Mouse (Mus musculus): ENCODE data around the gene Etfrf1.
A peak's percentile ranks its signal among the peaks of the same experiment; 100 is the strongest.

Etfrf1 gene

DNA sequence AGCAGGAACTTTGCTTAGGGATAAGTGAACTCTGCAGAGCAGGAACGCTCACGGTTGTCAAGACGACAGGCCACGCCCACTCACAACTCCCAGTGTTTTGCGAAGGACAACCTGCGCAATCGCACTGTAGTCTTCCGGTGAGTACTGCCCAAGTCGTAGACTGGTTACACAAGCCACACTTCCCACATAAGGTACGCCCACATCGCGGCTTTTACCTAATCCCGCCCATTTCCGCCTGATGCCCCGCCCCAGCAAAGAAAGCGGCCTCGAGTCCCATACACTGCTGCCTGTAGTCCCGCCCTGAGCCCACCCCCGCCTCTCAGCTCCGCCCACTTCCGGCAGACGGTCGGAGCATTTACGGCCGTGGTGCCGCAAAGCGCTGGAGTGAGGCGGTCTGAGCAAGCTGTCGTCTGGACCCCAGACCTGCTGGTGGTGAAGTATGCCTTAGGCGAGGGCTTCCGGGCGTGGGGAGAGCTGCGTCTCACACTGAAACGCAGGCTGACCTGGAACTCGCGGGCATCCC is at the start of gene Etfrf1, which contains the start of gene Casc1:
Gene Etfrf1, plus strand, starts transcription at position 319 of the 523 bp plus-strand sequence.
Gene Casc1, minus strand, starts transcription at position 190 of the 523 bp plus-strand sequence.
- peak; percentile 99 to 100 for DNase-seq

DNA sequence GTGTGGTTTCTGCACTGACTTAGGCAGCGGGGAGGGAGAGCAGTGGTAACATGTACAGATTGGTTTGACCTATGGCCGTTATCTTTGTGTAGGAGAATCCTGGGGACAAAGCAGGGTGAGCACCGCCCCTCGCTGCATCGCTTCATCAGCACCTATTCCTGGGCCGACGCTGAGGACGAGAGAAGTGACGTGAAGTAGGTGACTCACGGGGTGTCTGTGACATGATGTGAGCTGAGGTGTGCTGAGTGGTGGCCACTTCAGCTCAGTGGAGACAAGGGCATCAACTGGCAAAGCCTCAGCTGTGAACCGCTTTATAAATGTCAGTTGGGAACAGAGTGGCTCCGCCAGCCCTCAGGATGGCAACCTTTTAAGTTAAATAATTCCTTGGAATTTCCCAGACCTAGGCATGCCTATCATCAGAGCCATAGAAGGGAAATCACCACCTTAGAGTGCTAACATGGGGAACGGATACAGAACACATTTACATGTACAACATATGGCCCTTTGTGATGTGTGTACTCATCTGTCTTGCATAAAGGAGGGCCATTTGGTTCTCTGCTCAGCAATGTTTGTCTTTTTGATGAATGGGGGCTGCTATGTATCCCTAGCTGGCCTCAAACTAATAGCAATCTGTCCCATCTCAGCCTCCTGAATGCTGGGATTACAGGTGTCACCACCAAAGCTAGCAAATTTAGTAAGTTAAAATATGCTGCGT is 38.9 kb upstream of the Etfrf1 start:
- no peak for DNase-seq

DNA sequence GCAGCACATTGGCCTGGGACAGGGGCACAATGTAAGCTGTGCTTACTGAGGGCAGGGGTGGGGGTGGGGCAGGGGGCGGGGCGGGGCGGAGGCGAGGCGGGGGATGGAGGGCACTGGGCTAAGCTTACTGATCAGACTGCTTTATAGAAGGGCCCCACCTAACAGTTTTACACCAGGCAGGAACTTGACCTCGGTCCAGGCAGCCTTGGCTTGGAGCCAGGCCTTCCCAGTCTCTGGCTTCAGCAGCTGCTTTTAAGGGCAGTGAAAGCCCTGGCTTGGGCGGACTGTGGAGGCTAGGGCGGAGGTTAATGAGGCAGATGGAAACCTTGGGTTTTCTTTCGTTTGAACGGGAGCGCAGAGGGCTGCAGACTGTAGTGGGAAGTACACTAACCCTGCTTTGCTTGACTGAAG is 37.1 kb upstream of the Etfrf1 start:
- peak; percentile 85 to 88 for DNase-seq

DNA sequence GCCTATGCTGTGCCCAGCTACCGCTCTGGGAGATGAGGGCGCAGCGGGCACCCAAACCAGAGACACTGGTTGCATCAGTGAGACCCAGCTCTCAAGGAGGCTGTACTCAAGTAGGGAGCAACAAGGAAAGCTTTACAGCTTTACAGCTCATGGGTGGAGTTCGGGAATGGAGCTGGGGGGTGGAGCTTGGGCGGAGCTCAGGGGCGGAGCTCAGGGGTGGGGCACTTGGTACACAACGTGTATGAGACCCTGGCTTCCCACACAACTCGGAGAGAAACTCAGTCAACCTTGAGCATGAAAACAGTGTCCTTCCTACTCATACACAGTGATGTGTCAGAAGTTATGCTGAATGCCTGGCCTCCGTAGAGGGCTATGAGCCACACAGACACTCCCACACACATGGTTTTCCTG is 35.4 kb upstream of the Etfrf1 start:
- peak; percentile 39 to 40 for DNase-seq

DNA sequence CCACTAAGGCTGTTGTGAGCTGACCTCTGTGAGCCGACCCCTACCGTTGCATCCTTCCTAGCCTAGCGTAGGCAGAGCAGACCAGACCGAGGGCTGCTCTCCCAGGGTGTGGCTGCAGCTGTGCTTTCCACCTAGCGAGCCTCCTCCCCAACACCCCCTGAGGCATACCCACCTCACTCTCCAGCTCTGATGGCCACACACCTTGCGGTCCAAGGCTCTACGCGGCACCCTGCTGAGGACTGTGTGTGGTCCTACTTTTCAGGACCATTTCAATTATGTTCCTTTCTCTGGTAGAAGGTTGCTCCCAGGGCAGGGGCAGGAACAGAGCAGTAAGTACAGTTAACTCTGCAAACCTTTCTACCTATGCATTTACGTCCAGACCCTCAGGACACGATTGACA is 34.5 kb upstream of the Etfrf1 start:
- no peak for DNase-seq

DNA sequence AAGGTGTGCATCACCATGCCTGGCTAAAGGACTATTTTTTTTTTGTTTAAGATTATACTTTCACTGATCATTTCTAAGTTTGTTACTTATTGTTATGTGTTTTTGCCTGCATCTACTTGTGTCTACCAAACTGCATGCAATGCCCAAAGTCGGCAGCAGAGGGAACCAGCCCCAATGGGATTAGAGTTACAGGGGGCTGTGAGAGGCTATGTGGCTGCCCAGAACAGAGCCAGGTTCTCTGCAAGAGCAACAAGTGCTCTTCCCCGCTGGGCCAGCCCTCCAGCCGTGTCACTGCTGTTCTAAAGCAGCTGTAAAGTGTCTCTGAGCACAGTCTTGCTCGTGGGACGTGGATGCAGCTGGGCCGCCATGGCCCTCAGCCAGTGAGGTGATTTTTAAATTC is 31.3 kb upstream of the Etfrf1 start:
- peak; percentile 59 to 71 for DNase-seq

DNA sequence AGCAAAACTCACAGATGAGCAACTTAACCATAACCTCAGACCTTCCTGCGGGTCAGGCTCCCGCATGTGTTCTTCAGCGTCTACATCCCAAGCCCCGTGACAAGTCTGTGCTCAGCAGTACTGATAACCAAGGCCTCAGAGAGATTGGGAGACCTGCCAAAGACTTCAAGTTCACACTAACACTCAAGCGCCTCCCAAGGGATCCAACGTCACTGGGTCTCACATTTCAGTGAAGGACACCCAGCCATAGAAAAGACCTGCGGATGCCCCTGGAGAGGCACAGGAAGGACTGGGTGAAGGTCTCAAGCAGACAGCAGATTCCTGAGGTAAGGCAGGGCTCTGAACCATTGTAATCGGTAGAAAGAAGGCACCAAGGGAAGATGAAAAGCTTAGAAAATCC is 28.9 kb upstream of the Etfrf1 start:
- peak; percentile 41 to 46 for DNase-seq

DNA sequence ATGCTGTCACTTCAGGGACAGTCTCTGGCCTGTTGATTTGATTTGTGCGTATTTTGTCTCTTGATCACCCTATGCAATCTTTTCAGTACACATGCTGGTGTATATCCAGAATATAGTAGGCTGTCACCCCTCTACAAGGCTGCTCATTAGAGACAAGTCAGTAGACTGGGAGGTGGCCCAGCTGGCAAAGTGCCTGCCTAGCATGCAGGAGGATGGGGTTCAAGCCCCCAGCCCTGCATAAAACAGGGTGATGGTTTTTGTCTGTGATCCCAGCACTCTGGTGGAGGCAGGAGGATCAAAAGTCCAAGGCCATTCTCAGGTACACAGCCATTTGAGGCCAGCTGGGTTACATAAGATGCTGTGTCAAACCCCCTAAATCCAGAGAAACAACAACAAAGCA is 24.8 kb upstream of the Etfrf1 start:
- no peak for DNase-seq

DNA sequence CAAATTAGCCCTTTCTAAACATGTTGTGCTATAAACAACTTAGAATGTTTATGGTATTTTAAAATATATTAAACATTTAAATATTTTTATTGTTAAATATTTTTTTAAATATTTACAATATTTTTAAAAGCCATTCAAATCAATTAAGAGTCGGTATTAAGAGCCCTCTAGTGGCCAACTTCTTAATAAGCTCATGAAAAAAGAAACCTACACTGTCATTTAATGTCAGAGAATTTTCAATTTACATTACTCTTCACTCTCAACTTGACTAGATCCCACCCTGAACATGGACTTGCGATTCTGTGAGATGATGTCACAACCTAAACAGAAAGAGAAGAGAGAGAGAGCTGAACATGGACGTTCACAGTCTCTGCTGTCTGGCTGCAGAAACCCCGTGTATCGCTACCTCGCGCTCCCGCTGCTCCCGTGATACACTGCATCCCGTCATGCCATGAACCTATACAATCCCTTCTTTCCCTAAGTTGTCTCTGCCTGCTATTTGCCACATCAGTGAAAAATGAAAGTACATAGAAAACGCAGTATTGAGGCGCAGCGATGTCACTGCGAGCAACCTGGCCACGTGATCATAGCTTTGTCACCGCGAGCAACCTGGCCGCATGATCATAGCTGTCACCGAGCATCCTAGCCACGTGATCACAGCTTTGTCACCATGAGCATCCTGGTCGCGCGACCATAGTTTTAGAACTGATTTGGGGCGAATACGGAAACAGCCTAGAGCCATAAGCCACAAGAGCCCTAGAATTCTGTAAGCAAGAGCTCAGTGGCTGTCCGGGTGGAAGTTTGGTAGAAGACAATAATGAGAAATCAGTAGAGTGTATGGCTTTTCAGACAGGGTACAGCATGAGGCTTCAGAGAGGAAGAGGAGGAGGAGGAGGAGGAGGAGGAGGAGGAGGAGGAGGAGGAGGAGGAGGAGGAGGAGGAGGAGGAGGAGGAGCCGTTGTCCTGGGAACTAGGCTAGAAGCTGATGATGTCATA is 23.5 kb upstream of the Etfrf1 start:
- DNase-seq: peak in 1 of 2 experiments; percentile 28

DNA sequence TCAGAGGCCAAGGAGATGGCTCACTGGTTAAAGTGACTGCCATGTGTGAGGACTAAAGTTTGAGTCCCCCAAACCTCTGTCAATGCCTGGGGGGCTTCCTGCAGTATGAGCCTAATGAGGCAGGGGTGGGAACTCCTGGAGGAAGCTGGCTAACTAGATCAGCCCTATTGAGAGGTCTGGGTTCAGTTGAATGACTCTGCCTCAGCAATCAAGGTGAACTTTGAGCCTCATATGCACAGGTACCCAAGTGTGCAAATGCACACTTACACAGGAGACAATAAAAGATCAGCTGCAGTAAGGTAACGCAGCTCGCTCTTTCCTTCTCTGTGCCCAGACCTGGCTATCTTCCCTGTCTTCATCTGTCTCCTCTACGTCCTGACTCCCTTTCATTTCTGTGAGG is 17.9 kb upstream of the Etfrf1 start:
- no peak for DNase-seq

DNA sequence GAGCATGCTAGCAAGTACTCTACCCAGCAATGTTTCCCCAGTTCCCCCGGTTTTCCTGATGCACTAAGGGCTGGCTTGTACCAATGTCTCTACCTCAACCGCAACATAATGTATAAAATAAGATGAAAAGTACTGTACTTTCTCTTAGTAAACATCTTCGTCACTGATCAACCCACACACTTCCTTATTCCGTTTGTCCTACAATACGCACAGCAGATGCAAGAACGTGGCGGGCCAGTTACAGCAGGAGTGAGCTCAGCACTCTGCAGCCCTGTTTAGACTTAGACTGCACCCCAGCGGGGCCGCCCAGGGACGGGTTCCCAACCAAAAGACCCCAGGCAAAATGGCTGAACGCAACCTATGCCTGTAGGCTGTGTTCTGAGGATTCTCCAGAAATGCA is 17.5 kb upstream of the Etfrf1 start:
- no peak for DNase-seq

DNA sequence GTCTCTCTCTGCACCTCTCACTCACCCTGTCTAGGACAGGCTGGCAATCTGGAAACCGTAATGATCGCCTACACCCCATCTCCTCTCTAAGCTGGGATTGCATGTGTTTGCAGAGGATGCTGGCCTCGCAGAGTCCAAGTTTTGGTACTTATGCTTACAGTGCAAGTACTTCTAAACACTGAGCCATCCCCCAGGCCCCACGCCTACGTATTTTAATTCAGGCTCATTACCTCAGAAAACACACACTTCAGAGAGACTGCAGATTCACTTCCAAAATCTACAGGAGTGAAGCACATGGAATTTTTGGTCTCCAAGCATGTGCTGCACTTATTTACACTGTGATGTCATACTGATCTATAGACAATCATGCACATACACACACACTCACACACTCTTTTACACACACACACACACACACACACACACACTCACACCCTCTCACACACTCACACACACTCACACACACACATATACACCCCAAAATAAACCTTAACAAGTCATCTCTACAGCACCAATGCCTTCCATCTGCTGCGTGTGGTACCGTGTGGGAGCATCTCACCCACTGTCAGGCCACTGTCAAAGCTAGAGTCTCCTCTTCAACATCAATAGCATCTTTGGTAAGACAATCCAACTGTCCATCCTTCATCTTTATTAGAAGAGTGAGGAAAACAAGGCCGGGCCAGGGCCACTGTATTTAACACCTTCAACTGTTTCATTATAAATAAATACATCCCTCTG is 12.8 kb upstream of the Etfrf1 start:
- no peak for DNase-seq

DNA sequence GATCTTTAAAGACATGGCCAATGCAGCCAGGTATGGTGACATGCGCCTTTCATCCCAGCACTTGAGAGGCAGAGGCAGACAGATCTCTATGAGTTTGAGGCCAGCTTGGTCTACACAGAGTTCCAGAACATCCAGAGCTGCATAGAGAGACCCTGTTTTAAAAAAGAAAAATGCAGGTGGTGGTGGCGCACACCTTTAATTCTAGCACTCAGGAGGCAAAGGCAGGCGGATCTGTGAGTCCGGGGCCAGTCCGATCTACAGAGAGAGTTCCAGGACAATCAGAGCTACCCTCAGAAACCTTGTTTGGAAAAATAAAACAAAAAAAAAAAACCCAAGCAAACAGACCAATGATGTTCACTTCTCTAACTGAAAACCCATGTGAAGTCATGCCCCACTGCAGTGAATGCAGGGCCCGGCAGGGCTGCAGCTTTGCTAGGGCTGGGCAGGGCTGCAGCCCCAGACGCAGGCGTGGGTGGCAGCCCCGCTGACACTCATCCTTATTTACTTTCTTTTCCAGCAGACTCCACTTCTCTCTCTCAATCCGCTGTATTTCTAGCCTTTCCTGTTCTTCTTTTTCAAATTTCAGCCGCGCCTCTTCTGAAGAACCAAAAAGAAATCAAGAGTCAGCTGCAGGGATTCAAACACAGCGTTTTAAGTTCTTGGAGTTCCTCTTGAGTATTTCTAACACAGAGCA is 8.4 kb upstream of the Etfrf1 start:
- DNase-seq: no peak

DNA sequence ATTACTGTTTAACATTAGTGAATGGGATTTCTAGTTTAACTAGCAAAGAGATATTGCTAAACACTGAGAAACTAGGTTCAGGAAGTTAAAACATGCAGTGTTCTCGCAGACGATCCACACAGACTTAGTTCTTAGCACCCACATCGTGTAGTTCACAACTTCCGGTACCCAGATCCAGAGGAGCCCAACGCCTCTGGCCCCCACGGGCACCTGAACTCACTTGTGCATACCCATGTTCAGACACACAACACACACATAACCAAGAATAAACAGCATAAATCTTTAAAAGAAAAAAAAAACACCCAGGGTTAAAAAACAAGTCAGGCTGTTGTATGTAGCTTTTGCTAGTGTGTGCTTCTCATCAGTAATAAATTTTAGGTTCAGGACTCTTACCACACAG is 6.5 kb upstream of the Etfrf1 start:
- DNase-seq: no peak

DNA sequence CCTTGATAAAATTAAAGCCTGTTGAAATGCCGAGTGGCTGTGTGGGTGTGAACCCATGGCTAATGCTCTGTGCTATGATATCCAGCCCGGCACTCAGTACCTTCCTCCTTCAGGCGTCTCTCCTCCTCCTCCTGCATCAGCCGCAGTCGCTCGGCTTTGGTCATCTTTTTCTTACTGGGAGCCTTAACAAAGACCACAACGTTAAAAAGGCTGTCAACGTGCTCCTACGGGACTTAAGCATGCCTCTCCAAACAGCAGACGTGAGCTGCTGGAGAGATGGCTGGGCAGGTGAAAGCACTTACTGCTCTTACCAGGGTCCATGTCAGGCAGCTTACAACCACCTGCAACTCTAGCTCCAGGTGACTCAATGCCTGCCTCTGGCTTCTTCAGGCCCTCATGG is 5.8 kb upstream of the Etfrf1 start:
- DNase-seq: no peak

DNA sequence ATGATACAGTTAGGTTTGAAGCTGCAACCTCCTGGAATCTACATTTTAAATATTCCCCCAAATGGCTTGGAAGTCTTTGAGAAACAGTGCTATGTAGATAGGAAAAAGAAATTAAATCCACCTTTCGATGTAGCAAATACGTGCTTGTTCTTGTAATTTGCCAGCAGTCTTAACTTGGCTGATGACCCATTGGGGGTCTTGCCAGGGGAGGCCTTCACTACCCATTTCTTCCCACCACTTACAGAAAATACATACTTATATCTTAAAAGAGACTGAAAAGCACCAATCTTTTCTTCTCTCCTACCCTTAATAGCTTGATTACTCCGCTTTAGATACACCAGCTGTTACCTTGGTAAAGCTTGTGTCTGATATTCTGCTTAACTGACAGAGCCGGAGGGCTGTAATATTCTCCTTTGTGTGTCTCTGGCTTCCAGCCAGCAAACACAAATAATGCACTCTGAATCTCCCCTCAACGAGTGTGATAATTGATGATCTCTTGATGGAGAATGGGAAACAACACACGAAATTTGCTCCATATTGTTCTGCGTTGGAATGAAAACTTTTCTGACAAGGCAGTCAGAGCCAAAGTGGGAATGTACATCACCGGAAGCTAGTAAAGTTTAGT is 766 bp upstream of the Etfrf1 start:
- no peak for DNase-seq

DNA sequence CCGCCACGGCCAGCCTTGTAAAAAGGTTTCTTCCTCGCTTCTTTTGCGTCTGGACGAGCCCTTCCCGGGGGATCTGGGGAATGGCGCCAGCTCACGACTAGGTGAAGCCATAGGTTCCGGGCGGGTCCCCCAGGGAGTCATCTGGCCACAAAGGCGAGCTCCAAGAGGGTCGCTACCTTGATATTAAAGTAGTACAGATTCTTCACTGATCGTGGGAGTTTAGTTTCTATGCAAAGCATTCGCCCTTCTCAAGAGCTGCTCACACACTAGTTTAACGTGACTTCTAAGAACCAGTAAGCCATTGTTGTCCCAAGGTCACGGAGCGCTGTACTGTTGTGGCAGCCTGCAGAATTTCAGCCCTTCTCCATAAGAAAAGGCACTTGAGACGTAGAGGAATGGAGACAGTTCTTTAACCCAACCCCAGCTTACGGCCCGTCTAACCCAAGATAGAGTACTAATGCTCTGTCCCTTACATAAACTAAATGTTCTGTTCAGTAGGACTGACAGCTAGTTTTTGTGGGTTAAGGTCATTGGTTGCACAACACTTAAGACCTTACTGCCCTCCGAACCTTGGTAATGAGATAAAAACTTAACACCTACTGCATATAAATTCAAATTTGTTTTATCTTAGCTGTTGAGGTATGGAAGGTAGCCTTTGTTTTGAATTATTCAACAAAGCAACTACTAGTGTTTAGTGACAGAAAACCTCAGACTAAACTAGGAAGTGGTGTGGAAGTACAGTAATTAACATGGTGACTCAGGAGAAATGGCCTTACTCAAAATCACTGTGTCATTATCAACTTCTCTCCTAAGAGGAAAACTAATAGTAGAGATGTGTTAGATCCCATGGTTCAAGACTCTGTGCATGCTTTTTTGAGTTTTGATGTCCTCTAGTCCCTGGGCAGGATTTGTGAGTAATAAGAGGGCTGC is 707 bp downstream of the Etfrf1 start:
- DNase-seq: no peak

DNA sequence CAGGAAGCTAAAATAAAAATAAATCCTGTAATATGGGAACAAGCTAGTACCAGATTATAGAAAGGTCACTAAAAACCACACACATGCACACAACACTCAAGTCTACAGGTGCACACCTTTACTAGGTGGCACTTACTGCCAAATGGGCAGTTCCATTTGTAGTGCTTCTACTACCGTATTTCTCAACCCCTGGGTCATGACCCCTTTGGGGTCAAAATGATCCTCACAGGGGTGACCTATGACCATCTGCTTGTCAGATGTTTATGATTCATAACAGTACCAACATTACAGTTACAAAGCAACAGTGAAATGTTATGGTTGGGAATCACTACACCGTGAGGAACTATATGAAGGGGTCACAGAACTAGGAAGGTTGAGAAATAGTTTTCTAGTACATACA is 3.0 kb downstream of the Etfrf1 start:
- no peak for DNase-seq

DNA sequence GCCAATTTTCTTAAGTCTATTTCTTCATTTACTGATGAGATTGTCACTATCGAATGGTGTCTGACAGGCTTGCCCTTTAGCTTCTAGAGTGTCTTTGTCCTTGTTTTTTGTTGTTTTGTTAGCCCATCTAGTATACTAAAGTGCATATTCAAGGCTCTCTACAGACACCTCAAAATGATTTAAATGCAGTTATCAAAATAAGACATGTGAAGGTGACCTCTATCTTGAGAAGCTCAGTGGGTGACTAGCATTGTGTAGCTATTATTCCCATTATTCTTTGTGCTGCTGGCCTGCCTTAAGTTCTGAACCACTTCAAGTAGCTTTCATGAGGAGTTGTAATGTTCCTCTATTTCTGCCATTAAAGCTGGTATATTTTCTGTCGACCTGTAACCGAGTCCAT is 4.9 kb downstream of the Etfrf1 start:
- no peak for DNase-seq

DNA sequence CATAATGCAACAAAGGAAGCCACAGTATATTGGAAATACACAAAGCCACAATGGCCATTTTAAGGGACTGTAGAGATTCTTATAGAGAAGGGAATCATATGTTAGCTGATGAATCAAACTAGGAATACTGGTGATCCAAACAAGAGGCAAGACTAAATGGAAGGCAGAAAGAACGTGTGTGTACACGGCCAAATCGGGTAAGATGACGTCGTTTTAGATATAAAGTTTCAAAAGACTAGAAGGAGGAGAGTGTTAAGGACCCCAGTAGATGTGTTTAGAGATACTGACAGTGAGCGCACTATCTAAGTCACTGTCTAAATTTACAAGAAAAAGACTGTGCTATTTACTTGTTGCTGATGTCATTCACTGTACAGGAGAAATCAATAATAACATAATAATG is 13.3 kb downstream of the Etfrf1 start:
- no peak for DNase-seq

DNA sequence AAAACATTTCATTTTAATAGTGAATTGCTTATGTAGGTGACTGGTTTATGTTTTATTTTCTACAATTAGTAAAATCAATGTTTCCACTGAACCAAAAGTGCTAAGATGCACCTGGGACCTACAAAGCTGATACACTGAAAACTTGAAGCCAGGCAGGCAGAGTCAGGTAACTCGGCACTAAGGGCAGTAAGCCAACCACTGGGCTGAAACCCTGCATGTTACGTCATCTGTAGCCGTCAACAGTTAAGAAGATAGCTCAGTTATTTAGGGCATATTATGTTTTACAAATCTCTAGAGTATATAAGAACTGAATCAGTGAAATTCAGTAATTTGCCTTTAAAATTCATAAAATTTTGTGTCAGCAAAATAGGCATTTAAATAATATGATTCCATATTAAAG is 15.4 kb downstream of the Etfrf1 start:
- no peak for DNase-seq

All from lung, postnatal 4 days (tissue).